Mouse (Mus musculus) spleen, postnatal 4 days (tissue): ENCODE measurements around the gene Rec114.

Experiments used
- DNase-seq, 2 experiments: peaks; one replicate each; pipeline ENCODE4 v3.0.0; 2022; ENCODE audit warnings: low spot score in 2 of 2

Rec114 gene

DNA sequence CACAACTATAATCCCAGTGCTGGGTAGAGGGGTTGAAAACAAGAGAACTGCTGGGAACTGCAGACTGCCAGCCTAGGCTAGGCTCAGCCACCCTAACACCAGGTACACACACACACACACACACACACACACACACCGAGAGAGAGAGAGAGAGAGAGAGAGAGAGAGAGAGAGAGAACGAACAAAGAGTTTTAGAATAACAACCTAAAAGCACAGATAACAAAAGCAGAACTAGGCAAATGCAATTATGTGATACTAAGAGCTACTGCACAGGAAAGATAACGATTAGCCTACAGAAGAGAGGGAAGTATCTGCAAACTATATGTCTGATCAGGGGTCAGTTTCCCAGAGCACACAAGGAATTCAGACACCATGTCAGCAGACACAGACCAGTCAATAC lies 24.8 kb downstream of the Rec114 start:
- DNase-seq, result no peak

DNA sequence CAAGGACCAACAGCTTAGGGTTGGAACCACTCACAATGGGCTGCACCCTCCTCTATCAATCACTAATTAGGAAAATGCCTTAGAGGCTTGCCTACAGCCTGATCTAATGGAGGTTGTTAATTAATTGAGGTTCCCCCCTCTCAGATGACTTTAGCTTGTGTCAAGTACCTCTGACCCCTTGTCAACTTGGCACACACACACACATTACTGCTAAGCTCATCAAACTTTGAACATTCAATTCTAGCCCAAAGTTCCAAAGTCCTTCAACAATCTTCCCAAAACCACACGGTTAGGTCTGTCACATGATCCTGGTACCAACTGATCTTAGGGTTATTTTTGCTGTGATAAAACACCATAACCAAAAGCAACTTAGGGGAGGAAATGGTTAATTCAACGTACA lies 26.9 kb downstream of the Rec114 start:
- DNase-seq, result no peak

DNA sequence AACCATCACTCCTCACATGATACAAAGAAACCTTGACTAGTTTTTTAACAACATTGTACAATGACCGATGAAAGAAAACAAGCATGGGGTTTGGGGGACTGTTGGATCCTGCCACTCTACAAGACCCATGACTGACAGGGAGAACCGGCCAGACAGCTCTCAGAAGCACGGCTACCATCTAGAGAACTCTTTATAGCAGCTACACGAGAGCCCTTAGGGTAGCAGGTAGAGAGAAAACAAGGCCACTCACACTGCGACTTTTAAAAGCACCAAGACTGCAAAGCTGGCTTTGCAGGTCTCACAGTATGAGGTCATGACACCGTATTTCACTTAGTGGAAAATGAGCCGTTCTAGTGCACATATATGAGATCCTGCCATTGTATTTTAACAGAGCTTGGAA lies 33.1 kb downstream of the Rec114 start:
- no peak for DNase-seq

DNA sequence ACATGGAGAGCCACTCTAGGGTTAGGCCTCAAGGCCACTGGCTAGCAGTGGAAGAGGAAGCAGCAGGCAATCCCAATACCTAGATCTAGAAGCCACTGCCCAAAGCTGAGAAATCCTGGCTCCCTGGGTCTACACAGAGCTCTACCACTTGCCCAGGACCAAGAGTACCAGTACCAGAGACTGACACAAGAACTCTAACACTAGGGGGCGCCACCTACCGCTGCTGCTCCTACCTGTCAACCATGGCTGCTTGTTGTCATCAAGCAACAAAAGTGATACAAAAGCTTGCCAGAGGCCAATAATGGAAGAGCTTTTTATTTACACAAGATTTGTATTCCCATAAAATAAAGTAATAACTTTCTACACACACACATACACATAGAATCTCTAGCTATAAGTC lies 33.8 kb downstream of the Rec114 start:
- peak; percentile 65 to 85 for DNase-seq

DNA sequence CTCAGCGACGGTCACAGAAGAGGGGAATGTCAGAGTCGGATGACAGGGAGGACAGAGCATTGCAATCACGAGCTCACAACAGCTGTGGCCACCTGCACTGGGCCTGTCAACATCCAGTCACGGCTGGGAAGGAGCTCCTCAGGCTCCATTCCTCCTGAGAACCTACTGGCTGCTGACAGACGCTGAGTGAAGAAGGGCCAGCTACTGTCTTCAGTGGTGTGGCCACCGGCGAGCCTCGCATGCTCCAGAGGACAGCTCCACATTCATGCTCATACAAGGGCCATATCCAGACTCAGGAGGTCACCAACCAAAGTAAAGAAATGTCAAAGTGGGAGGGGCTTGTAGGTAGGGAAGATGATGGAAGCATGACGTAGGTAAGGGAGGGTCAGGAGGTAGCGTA lies 36.0 kb downstream of the Rec114 start:
- no peak for DNase-seq

DNA sequence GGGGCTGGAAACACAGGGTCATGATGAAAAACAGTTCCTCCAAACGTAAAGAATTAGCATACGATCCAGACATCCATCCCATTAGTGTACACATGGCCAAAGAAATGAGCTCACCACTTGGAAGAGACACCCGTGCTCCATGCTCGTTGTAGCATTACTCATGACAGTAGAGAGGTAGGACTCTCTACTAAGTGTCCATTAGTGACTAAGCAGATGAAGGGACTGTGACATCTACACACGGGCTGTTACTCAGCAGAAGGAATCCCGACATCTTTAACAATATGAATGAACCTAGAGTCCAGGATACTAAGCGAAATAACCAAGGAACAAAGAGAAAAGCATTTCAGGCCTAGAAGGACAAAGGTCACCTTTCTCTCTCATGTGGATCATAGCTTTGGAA lies 37.7 kb downstream of the Rec114 start:
- DNase-seq, result no peak

DNA sequence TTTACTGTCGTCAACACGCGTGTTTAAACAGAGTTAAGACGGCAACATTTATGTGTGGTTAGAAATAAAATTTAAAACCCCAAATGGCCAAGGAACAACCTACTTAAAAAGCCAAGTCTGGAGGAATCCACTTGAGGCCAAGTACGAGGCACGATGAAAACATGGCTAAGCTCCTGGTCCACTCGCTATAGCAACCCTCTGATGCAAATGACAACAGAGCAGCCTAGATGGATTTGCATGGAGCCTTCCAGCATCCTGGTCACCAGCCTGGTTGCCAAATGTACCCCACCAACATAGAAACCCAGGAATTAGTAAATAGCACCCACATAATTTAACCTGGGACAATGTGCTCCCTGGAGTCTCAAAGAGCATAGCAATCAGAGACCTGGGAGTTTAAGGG lies 40.0 kb downstream of the Rec114 start:
- DNase-seq, result no peak

DNA sequence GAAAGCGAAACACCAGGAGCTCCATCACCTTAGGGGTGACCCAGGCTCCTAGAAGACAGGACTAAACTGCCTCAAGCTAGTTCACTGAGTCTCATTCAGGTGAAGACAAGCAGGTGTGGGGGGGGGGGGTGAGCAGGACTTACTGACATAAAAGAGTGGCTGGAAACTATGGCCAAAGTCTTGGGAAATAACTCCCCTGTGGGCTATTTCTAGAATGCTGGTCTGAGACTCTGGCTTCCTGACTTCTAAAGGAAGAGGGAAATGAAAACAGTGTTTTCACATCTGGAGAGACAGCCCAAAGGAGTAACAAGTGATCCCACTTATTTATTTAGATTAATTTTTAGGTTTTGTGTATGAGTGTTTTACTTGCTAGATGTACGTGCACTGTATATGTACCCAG lies 42.0 kb downstream of the Rec114 start:
- DNase-seq, result no peak

DNA sequence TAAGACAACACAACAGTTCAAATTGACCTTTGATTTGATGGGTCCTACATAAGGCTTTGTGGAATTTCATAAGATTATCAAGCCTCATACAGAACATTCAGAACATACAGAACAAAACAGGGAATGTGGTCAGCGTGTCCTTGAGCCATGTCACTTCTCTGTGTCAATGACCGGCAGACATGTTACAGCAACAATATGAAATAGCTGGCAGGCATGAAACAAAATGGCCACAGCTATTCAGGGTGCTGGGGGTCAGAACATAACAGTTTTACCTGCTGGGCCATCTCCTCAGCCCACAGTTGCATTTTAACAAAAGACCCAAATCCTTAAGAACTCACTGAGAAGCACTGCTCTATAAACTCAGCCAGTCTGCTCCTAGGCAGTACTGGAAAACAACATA lies 45.3 kb downstream of the Rec114 start:
- DNase-seq, result no peak

GRCm38 (mm10) chr9:58691471-58691870 lies 52.3 kb downstream of the Rec114 start:
- no peak for DNase-seq

DNA sequence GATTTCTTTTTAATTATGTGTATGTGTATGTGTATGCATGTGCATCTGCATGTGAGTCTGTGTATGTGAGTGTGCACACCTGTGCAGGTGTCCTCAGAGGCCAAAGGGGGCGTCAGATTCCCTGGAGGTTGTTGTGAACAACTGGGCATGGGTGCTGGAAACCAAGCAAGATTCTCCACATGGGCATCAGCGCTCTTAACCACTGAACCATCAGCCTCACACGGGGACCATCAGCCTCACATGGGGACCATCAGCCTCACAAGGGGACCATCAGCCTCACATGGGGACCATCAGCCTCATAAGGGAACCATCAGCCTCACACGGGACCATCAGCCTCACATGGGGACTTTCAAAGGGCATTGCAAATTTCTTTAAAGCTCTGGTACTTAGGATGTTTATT lies 53.1 kb downstream of the Rec114 start:
- no peak for DNase-seq

DNA sequence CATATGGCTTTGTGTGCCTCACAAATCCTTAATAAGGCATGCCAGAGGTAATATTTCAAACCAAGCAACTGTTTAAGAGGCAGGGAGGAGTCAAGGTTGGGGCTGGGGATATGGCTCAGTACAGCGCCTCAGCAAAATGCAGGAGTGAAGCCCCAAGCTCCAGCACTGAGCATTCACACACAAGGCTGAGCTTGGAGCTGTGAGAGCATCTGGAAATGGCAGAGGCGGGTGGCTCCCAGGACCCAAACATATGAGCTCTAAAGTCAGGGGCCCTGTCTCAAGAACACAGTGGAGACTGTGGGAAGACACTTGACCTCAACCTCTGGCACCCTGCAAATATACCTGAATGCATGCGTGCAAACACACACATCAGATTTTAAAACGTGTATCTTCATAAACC lies 55.7 kb downstream of the Rec114 start:
- no peak for DNase-seq

DNA sequence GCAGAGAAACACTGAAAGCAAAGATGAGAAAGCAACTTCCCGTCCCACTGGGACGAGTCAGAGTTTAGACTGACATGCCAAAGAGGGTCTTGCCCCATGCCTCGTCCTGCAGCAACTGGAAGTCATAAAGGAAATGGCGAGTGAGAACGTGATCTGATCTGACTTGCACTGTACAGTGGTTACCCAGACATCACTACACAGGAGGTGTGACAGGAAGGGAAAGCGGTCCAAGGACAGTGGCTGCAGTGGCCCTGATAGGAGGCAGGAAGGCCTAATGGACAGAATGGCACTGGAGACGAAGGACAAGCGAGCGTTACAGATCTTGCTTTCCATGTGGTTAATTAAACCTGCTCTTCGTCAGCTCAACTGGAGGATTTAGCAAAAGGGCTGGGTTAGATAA lies 58.5 kb downstream of the Rec114 start:
- DNase-seq, result no peak

DNA sequence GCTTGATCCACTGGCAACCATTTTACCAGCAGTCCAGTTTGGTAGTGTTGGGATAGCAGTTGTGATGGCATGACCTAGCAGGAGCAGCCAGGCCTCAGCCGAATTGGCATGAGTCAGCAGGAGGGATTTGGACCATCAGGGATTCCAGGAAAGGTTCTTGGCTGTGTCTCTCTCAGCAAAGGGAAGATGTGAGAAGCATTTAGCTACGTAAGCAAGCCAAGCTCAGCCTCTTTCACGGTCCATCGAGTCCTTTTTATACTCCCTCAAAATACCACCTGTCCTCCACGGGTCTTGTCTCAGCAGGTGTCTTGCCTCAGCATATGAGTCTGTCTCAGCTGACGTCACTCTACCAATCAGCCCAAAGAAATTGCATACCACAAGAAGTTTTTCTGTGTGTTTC lies 60.4 kb downstream of the Rec114 start:
- no peak for DNase-seq

GRCm38 (mm10) chr9:58682106-58682505 lies 61.7 kb downstream of the Rec114 start:
- no peak for DNase-seq

DNA sequence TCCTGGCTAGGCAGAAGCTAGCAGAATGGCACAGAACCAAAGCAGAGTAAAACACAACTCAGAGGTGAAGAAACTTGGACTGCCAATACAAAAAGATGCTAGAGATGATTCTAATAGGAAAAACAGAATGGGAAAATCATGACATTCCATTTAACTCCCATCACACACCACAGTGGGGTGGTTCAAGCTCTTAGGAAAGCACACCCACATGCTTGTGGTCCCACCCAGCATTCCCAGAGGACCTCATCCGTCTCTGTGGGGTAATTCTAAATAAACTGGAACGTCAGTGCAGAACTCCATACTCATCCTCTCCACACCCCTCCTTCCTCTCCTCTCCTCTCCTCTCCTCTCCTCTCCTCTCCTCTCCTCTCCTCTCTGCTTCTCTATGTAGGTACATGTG lies 62.4 kb downstream of the Rec114 start:
- no peak for DNase-seq

GRCm38 (mm10) chr9:58675371-58675770 lies 68.4 kb downstream of the Rec114 start:
- DNase-seq, result no peak

DNA sequence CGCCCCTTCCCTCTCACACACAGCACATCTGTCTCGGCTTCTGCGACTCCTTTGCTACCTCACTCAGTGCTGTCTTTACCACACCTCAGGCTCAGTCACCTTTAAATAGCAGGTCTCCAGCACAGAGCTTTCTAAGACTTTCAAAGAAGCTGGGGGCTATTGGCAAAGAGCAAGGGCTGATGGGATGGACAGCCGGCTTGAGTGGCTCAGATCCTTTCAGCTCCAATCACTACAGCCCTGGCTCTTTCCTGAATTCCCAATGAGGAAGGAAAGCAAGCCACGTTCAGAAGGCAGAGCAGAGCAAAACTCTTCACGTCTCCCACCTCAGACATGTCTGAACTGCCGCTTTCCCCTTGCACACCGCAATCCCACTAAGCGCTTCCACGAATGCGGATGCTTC lies 69.0 kb downstream of the Rec114 start:
- DNase-seq, result no peak

DNA sequence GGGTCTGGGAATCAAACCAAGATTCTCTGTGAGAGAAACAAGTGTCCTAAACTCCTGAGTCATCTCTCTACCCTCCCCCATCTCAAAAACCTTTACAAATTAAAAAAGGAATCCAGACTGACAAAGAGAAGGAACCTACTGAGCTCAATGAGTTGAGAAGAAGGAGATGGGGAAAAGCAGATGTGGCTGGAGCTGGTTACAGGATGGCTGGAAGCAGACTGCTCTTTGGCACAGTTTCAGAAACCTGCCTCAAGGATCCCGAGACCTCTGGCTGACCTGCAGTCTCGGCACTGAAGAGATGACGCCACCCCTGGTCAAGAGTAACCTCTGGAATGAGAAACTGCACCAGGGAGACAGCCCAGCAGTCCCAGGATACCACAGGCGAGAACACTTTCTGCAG lies 71.3 kb downstream of the Rec114 start:
- no peak for DNase-seq

- no peak for DNase-seq
Measured at GRCm38 (mm10) chr9:58669819-58670218, 73.9 kb downstream of the Rec114 start.

GRCm38 (mm10) chr9:58669071-58669470 lies 74.7 kb downstream of the Rec114 start:
- no peak for DNase-seq

- no peak for DNase-seq
Measured at GRCm38 (mm10) chr9:58668171-58668570, 75.6 kb downstream of the Rec114 start.

- DNase-seq, result no peak
Measured at GRCm38 (mm10) chr9:58667244-58667643, 76.5 kb downstream of the Rec114 start.

- DNase-seq, result no peak
Measured at GRCm38 (mm10) chr9:58666191-58666590, 77.6 kb downstream of the Rec114 start.

DNA sequence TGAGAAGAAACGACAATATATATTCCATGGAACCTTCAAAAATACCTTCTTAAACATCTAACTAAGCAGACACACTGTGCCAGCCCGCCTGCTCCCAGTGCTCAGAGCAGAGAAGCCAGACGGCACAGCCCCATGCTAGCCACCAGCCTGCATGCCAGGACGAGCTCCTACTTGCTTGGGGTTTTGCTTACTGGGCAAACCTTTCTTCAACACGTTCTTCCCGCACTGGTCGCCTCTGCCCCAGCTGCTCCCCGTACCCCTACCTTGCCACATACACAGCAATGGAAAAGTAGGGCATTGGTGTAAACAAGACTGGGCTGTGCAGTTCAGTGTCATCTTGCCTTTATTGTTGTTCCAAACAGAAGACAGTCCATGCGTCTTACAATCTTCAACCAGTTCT lies 78.3 kb downstream of the Rec114 start:
- DNase-seq, result no peak
